Mouse (Mus musculus): Measurements from ENCODE around the gene Rab6b.

- no peak for TF ChIP-seq CTCF (IDR thresholded peaks at IDR 0.05; ENCODE audit: low read depth, low read length)
- no peak for TF ChIP-seq POLR2A (IDR thresholded peaks at IDR 0.05; ENCODE audit: extremely low read depth, insufficient read depth, low read length)
These were observed 20.3 kb upstream of the Rab6b start for GRCm38 (mm10) chr9:103091039-103091883.
